Comparison of ENCODE assay signal across 8 mouse cellular contexts in the genomic region with DNA sequence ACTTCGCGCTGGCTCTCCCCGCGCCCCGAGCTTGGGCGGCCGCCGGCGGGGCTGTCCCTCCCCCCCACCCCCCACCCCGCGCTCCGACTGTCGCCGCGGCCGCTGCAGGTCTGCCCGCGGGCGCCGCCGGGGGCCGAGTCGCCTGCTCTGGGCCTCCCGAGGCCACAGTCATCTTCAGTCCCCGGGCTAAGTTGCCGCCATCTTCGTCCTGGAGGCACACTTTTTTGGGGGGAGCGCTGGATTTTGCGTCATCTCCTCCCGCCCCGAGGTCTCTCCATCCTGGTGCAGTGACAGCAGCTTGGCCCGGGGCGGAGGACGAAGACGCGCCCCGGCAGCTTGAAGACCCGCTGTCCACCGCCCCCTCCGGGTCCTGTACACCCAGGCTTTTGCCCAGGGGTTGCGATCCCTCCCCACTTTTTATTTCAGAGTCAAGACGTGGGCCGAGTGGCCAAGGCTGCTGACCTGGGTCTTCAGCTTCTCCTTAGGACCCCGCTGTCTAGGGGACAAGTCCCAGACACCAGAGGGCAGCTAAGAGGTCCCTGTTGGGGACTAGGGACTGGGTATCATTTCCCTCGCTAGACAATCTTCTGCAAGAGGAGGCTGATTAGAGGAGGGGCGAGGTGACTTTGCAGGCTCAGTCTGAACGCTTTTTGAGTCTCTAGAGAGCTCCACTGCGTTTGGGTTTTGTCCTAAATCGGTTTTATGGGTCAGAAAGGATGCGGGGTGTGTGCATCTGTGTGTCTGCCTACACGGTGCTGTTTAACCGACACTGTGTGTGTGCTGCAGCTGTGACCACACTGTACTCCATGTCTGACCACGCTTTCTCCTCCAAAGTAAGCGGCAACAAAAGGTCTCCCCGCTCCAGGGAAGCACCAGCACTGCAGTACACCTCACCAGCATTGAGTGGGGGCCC. TPM values are rescaled to one million over a fixed set of nuclear protein-coding genes. Genes with fewer than 3 reads are reported as not detected.
DNase-seq lines count a peak whose midpoint lies in the region; ATAC-seq and TF ChIP-seq lines count a peak whose summit lies in the region.

No protein-coding gene starts in this region.

- H3K9me3 ChIP-seq in kidney, postnatal 0 days (replicated peaks; ENCODE audit: low read length): no peaks in the 10 kb centered on the region
- no peaks in the 10 kb centered on the region for H3K9me3 ChIP-seq in hindbrain, embryonic 15.5 days
- H3K9me3 ChIP-seq in limb, embryonic 13.5 days: no peaks in the 10 kb centered on the region

- 0 out of 2 replicates have a peak, but pooled peaks have one; percentile 55 for ATAC-seq in kidney, postnatal 0 days (replicated peaks; ENCODE audit: low FRiP score, low read depth)
- ATAC-seq in hindbrain, embryonic 15.5 days (ENCODE audit: low FRiP score, low read depth): peak; percentile 83
- no peak for ATAC-seq in limb, embryonic 13.5 days (ENCODE audit: low FRiP score, low read depth)

- WGBS in kidney, postnatal 0 days: under 1% methylated on average over 52 of the region's 55 CpGs
- 1% methylated on average over 55 of the region's 55 CpGs for WGBS in kidney, adult 2 months
- WGBS in hindbrain, embryonic 15.5 days: under 1% methylated on average over 55 of the region's 55 CpGs
- 1% methylated on average over 52 of the region's 55 CpGs for WGBS in limb, embryonic 13.5 days

- H3K4me1 ChIP-seq in kidney, postnatal 0 days (replicated peaks; ENCODE audit: insufficient read depth, low read length): peaks cover 13% of the 10 kb centered on the region; the same call in 1 of the 2 replicates
- H3K4me1 ChIP-seq in kidney, adult 2 months (ENCODE audit: control insufficient read depth, insufficient read depth, low read length): no peaks in the 10 kb centered on the region
- H3K4me1 ChIP-seq in hindbrain, embryonic 15.5 days (replicated peaks): peaks cover 19% of the 10 kb centered on the region
- H3K4me1 ChIP-seq in limb, embryonic 13.5 days: peaks cover 20% of the 10 kb centered on the region

- no peaks in the 10 kb centered on the region for H3K36me3 ChIP-seq in kidney, postnatal 0 days (ENCODE audit: insufficient read depth, low read length)
- no peaks in the 10 kb centered on the region for H3K36me3 ChIP-seq in kidney, adult 2 months (ENCODE audit: control insufficient read depth, insufficient read depth, low read length)
- H3K36me3 ChIP-seq in hindbrain, embryonic 15.5 days: no peaks in the 10 kb centered on the region
- no peaks in the 10 kb centered on the region for H3K36me3 ChIP-seq in limb, embryonic 13.5 days

- no peak overlapping the region for H3K9ac ChIP-seq in kidney, postnatal 0 days (ENCODE audit: low read depth, low read length)
- H3K9ac ChIP-seq in hindbrain, embryonic 15.5 days: peak overlapping the region; percentile 74
- H3K9ac ChIP-seq in limb, embryonic 13.5 days: peak overlapping the region; percentile 14; the same call in 1 of the 2 replicates

- peak; percentile 18 for DNase-seq in kidney, postnatal 0 days (ENCODE audit: low spot score)
- DNase-seq in kidney, adult 2 months: no peak
- peak; percentile 56 for DNase-seq in embryo, embryonic 10.5 days (ENCODE audit: low spot score)
- DNase-seq in right cerebral cortex, adult 2 months (ENCODE audit: low spot score in 2 of 2): peak; percentile 42 to 57
- no peak for DNase-seq in ovary, postnatal 14 days (ENCODE audit: low spot score)
- DNase-seq in natural killer cell, adult 2 months (ENCODE audit: low spot score in 2 of 2): no peak

- TF ChIP-seq CTCF in kidney, postnatal 0 days (IDR thresholded peaks at IDR 0.05; ENCODE audit: low read depth): no peak
- TF ChIP-seq CTCF in kidney, adult 2 months (conservative IDR thresholded peaks at IDR 0.05; ENCODE audit: insufficient read depth, insufficient read length, low read depth, low read length): no peak

- peak overlapping the region; percentile 68 for H3K4me2 ChIP-seq in kidney, postnatal 0 days (ENCODE audit: low read length)
- peak overlapping the region; percentile 90 for H3K4me2 ChIP-seq in hindbrain, embryonic 15.5 days
- peak overlapping the region; percentile 82 for H3K4me2 ChIP-seq in limb, embryonic 13.5 days (replicated peaks)

- TF ChIP-seq POLR2A in kidney, adult 2 months (IDR thresholded peaks at IDR 0.05; ENCODE audit: low read depth, low read length): no peak

- H3K27me3 ChIP-seq in kidney, postnatal 0 days (ENCODE audit: insufficient read depth, low read length): peaks cover 25% of the 10 kb centered on the region
- H3K27me3 ChIP-seq in kidney, adult 2 months (replicated peaks; ENCODE audit: control insufficient read depth, insufficient read depth, low read length): peaks cover 2% of the 10 kb centered on the region; the same call in 1 of the 2 replicates
- H3K27me3 ChIP-seq in hindbrain, embryonic 15.5 days: no peaks in the 10 kb centered on the region
- H3K27me3 ChIP-seq in limb, embryonic 13.5 days: peaks cover 74% of the 10 kb centered on the region

- H3K4me3 ChIP-seq in kidney, postnatal 0 days (replicated peaks; ENCODE audit: low read depth, low read length): peak overlapping the region; percentile 43
- no peak overlapping the region for H3K4me3 ChIP-seq in kidney, adult 2 months (ENCODE audit: insufficient read depth, low read depth, low read length)
- H3K4me3 ChIP-seq in hindbrain, embryonic 15.5 days: peak overlapping the region; percentile 84
- H3K4me3 ChIP-seq in limb, embryonic 13.5 days: peak overlapping the region; percentile 54

- no peak overlapping the region for H3K27ac ChIP-seq in kidney, postnatal 0 days
- no peak overlapping the region for H3K27ac ChIP-seq in kidney, adult 2 months (ENCODE audit: insufficient read depth, low read depth, low read length)
- H3K27ac ChIP-seq in hindbrain, embryonic 15.5 days (replicated peaks): peak overlapping the region; percentile 94
- H3K27ac ChIP-seq in limb, embryonic 13.5 days: no peak overlapping the region

RNA-seq across cellular contexts. Expression of gene Fam155a, which starts 0.9 kb away (rescaled TPM):
- 0.13 and 0.14 TPM in 2 replicates for polyA plus RNA-seq in kidney, postnatal 0 days (2015; fragmentation: Nextera tagmentation; extraction: Ambion mirVana)
- 0.07 and 0.08 TPM in 2 replicates for polyA plus RNA-seq in kidney, adult 2 months (2012; rRNA removed)
- 27.7 and 31.2 TPM in 2 replicates for polyA plus RNA-seq in hindbrain, embryonic 15.5 days (2015; fragmentation: Nextera tagmentation; extraction: Ambion mirVana)
- polyA plus RNA-seq in limb, embryonic 13.5 days (2015; fragmentation: Nextera tagmentation; extraction: Ambion mirVana): 0.89 and 1.7 TPM in 2 replicates

Comparison
In these comparisons a context has a peak if more than half of its experiments do, and no peak if none do; other contexts are left out.
1. DNase-seq: peak in kidney, postnatal 0 days (single experiment), embryo, embryonic 10.5 days (single experiment) and right cerebral cortex, adult 2 months (2 of 2); none in kidney, adult 2 months (single experiment), ovary, postnatal 14 days (single experiment) and natural killer cell, adult 2 months (0 of 2).
2. RNA of gene Fam155a, which starts 0.9 kb away (polyA plus RNA-seq): 27.7 to 31.2 TPM in hindbrain, embryonic 15.5 days; 0.89 to 1.7 TPM in limb, embryonic 13.5 days, 0.13 to 0.14 TPM in kidney, postnatal 0 days and 0.07 to 0.08 TPM in kidney, adult 2 months; every median in the first group is over 10 times any median in the second.
3. Peak in every context shown above with its lines, with median percentiles within 50 percentile points of each other: H3K4me2 ChIP-seq.